Comparison of ENCODE assay signal across 16 mouse cellular contexts in genomic region chr2:93522005-93522404, GRCm38 (mm10). TPM values are rescaled to one million over a fixed set of nuclear protein-coding genes. Genes with fewer than 3 reads are reported as not detected.
A peak's percentile ranks its signal among the peaks of the same experiment; 100 is the strongest.
DNase-seq lines count a peak whose midpoint lies in the region; ATAC-seq and TF ChIP-seq lines count a peak whose summit lies in the region.
"Had no signal": no experiment of that assay in that cellular context is flagged by ENCODE, and none has a peak within 500 bp of the region (broad histone marks: within the 10 kb centered on the region; RNA-seq: fewer than 3 reads in every experiment).

No protein-coding gene starts in this region.

- H3K4me1 ChIP-seq in forebrain, embryonic 15.5 days: peaks cover 20% of the 10 kb centered on the region
- no peaks in the 10 kb centered on the region for H3K4me1 ChIP-seq in forebrain, embryonic 11.5 days (replicated peaks; ENCODE audit: control insufficient read depth, insufficient read depth, low read length)
- H3K4me1 ChIP-seq in midbrain, embryonic 13.5 days (replicated peaks): peaks cover 12% of the 10 kb centered on the region
- H3K4me1 ChIP-seq: liver, embryonic 13.5 days had no signal

- H3K27ac ChIP-seq in forebrain, embryonic 15.5 days (replicated peaks): peak overlapping the region; percentile 54
- no peak overlapping the region for H3K27ac ChIP-seq in forebrain, embryonic 11.5 days (ENCODE audit: low read depth, low read length)
- H3K27ac ChIP-seq in midbrain, embryonic 13.5 days: no peak overlapping the region
- H3K27ac ChIP-seq: liver, embryonic 13.5 days; macrophage had no signal

- no peak for TF ChIP-seq CTCF in brain, embryonic 14.5 days (IDR thresholded peaks at IDR 0.05; ENCODE audit: borderline replicate concordance, extremely low read depth, insufficient read depth, insufficient read length)

- H3K4me3 ChIP-seq in forebrain, embryonic 15.5 days: no peak overlapping the region
- H3K4me3 ChIP-seq in forebrain, embryonic 11.5 days (ENCODE audit: low read depth, low read length): no peak overlapping the region
- no peak overlapping the region for H3K4me3 ChIP-seq in midbrain, embryonic 13.5 days (replicated peaks)
- H3K4me3 ChIP-seq: liver, embryonic 13.5 days had no signal

- H3K4me2 ChIP-seq in forebrain, embryonic 15.5 days (replicated peaks): peak overlapping the region; percentile 10
- H3K4me2 ChIP-seq in forebrain, embryonic 11.5 days (ENCODE audit: low read depth, low read length, severe bottlenecking): no peak overlapping the region
- peak overlapping the region; percentile 26 for H3K4me2 ChIP-seq in midbrain, embryonic 13.5 days (replicated peaks)
- H3K4me2 ChIP-seq: liver, embryonic 13.5 days had no signal

- no peak for TF ChIP-seq POLR2A in brain, embryonic 14.5 days (IDR thresholded peaks at IDR 0.05; ENCODE audit: borderline replicate concordance, extremely low read depth, insufficient read depth, insufficient read length, poor library complexity, severe bottlenecking)

- H3K9me3 ChIP-seq in forebrain, embryonic 15.5 days: no peaks in the 10 kb centered on the region
- H3K9me3 ChIP-seq in forebrain, embryonic 11.5 days (ENCODE audit: control insufficient read depth, low read length): no peaks in the 10 kb centered on the region
- no peaks in the 10 kb centered on the region for H3K9me3 ChIP-seq in midbrain, embryonic 13.5 days
- H3K9me3 ChIP-seq: liver, embryonic 13.5 days had no signal

- no peak for DNase-seq in forebrain, embryonic 11.5 days (ENCODE audit: low spot score)
- peak; percentile 69 for DNase-seq in brain, embryonic 14.5 days (ENCODE audit: low read depth)
- peak; percentile 47 for DNase-seq in forelimb bud, embryonic 11.5 days (ENCODE audit: low read depth, low spot score)
- DNase-seq in spleen, postnatal 4 days (ENCODE audit: low spot score in 2 of 2): no peak
- no peak for DNase-seq in urinary bladder, postnatal 10 days (ENCODE audit: low spot score)
- no peak for DNase-seq in yolk sac, embryonic 10.5 days (ENCODE audit: low spot score)
- DNase-seq: B cell, adult 2 months; kidney, postnatal 10 days; liver, embryonic 13.5 days had no signal

- H3K9ac ChIP-seq in forebrain, embryonic 15.5 days (replicated peaks): no peak overlapping the region
- no peak overlapping the region for H3K9ac ChIP-seq in forebrain, embryonic 11.5 days (ENCODE audit: low read length)
- H3K9ac ChIP-seq in midbrain, embryonic 13.5 days (replicated peaks): no peak overlapping the region
- H3K9ac ChIP-seq: liver, embryonic 13.5 days had no signal

- WGBS in forebrain, embryonic 15.5 days: 37% methylated on average over 16 of the region's 16 CpGs
- 77% methylated on average over 16 of the region's 16 CpGs for WGBS in forebrain, embryonic 11.5 days
- 47% methylated on average over 16 of the region's 16 CpGs for WGBS in midbrain, embryonic 13.5 days

- H3K27me3 ChIP-seq in forebrain, embryonic 15.5 days: no peaks in the 10 kb centered on the region
- no peaks in the 10 kb centered on the region for H3K27me3 ChIP-seq in forebrain, embryonic 11.5 days (ENCODE audit: control insufficient read depth, insufficient read depth, low read length)
- H3K27me3 ChIP-seq in midbrain, embryonic 13.5 days: 0 out of 2 replicates have a peak, but pooled peaks cover 3% of the 10 kb centered on the region

- no peaks in the 10 kb centered on the region for H3K36me3 ChIP-seq in forebrain, embryonic 15.5 days
- H3K36me3 ChIP-seq in forebrain, embryonic 11.5 days (ENCODE audit: control insufficient read depth, insufficient read depth, low read length): no peaks in the 10 kb centered on the region
- no peaks in the 10 kb centered on the region for H3K36me3 ChIP-seq in midbrain, embryonic 13.5 days
- H3K36me3 ChIP-seq: liver, embryonic 13.5 days had no signal

- peak; percentile 72 for ATAC-seq in forebrain, embryonic 15.5 days (replicated peaks)
- no peak for ATAC-seq in forebrain, embryonic 11.5 days (replicated peaks; ENCODE audit: low FRiP score)
- peak; percentile 86 for ATAC-seq in midbrain, embryonic 13.5 days

RNA-seq across cellular contexts. Expression of gene Gm10803, which starts 38.4 kb away (rescaled TPM):
- polyA plus RNA-seq in forebrain, embryonic 15.5 days (2015; fragmentation: Nextera tagmentation; extraction: Ambion mirVana): not detected in 2 replicates
- not detected in 2 replicates for polyA plus RNA-seq in forebrain, embryonic 11.5 days (2014; fragmentation: Nextera tagmentation; extraction: Ambion mirVana)
- polyA plus RNA-seq in brain, embryonic 14.5 days (2012; rRNA removed): not detected in 2 replicates
- polyA plus RNA-seq in midbrain, embryonic 13.5 days (2015; fragmentation: Nextera tagmentation; extraction: Ambion mirVana): not detected in 2 replicates
- polyA plus RNA-seq: cortical plate, adult 2 months; liver, embryonic 13.5 days; macrophage; neural tube, embryonic 11.5 days; small intestine, adult 2 months; testis, adult 2 months had no signal

RNA-seq across cellular contexts. Expression of gene Cd82, which starts 59.1 kb away (rescaled TPM):
- 17.6 and 19.6 TPM in 2 replicates for polyA plus RNA-seq in forebrain, embryonic 15.5 days (2015; fragmentation: Nextera tagmentation; extraction: Ambion mirVana)
- 4.5 and 5.2 TPM in 2 replicates for polyA plus RNA-seq in forebrain, embryonic 11.5 days (2014; fragmentation: Nextera tagmentation; extraction: Ambion mirVana)
- 19.5 and 24.4 TPM in 2 replicates for polyA plus RNA-seq in brain, embryonic 14.5 days (2012; rRNA removed)
- 12.6 and 16.2 TPM in 2 replicates for polyA plus RNA-seq in midbrain, embryonic 13.5 days (2015; fragmentation: Nextera tagmentation; extraction: Ambion mirVana)

Comparison
In these comparisons a context has a peak if more than half of its experiments do, and no peak if none do; other contexts are left out.
1. DNase-seq: peak in brain, embryonic 14.5 days (single experiment) and forelimb bud, embryonic 11.5 days (single experiment); none in forebrain, embryonic 11.5 days (single experiment), spleen, postnatal 4 days (0 of 2), urinary bladder, postnatal 10 days (single experiment) and yolk sac, embryonic 10.5 days (single experiment).